Mouse (Mus musculus): ENCODE results near the gene Fam166b. TPM values are rescaled to one million over a fixed set of nuclear protein-coding genes. Genes with fewer than 3 reads are reported as not detected.

Gene Fam166b
- polyA plus RNA-seq, 1 experiment, result not detected

DNA sequence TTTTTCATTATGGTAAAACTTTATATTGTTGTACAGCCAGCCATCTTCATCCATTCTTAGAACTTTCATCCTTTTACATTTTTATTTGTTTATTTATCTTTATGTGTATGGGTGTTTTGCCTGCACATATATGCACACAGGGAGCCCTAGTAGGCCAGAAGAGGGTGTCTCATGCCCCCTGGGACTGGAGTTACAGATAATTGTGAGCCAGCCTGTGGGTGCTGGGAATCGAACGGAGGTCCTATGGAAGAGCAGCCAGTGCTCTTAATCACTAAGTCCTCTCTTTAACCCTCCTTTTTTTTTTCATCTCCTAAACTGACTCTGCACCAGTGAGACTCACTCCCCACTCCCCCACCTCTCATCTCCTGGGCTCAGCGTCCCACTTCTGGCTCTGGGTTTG lies 44.4 kb downstream of the Fam166b start:
- Histone ChIP-seq H3K27ac (ENCODE audit: insufficient read depth, low read depth, low read length) (peak overlapping the region; percentile 91), H3K4me3 (ENCODE audit: insufficient read depth, low read length) (peak overlapping the region; percentile 95), H3K4me1 (ENCODE audit: control insufficient read depth, insufficient read depth, low read length) (peaks cover 12% of the 10 kb centered on the region)
- TF ChIP-seq CTCF (IDR thresholded peaks at IDR 0.05; ENCODE audit: low read depth, low read length) (no peak), POLR2A (IDR thresholded peaks at IDR 0.05; ENCODE audit: borderline replicate concordance, low read depth, low read length) (no peak)

DNA sequence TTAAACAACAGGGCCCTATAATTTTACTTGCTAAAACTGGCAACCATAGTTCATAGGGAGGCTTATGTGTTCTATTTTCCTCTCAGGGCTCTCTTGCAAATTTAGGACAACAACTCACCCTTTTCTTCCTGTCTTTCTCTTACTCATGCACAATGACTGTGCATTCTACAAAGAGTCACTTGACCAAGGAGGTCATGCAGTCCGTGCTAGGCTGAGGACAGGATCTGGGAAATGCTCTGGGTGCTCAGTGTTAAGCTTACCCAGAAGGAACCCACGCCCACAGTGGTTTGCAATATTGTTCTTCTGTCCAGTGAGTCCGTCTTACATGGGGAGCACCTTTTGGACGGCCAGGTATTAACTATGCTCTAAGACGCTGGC lies 44.9 kb downstream of the Fam166b start:
- Histone ChIP-seq H3K27ac (ENCODE audit: insufficient read depth, low read depth, low read length) (peak overlapping the region; percentile 91), H3K4me1 (ENCODE audit: control insufficient read depth, insufficient read depth, low read length) (peaks cover 12% of the 10 kb centered on the region), H3K4me3 (ENCODE audit: insufficient read depth, low read length) (peak overlapping the region; percentile 95)
- TF ChIP-seq POLR2A (IDR thresholded peaks at IDR 0.05; ENCODE audit: borderline replicate concordance, low read depth, low read length) (no peak), CTCF (IDR thresholded peaks at IDR 0.05; ENCODE audit: low read depth, low read length) (no peak)

DNA sequence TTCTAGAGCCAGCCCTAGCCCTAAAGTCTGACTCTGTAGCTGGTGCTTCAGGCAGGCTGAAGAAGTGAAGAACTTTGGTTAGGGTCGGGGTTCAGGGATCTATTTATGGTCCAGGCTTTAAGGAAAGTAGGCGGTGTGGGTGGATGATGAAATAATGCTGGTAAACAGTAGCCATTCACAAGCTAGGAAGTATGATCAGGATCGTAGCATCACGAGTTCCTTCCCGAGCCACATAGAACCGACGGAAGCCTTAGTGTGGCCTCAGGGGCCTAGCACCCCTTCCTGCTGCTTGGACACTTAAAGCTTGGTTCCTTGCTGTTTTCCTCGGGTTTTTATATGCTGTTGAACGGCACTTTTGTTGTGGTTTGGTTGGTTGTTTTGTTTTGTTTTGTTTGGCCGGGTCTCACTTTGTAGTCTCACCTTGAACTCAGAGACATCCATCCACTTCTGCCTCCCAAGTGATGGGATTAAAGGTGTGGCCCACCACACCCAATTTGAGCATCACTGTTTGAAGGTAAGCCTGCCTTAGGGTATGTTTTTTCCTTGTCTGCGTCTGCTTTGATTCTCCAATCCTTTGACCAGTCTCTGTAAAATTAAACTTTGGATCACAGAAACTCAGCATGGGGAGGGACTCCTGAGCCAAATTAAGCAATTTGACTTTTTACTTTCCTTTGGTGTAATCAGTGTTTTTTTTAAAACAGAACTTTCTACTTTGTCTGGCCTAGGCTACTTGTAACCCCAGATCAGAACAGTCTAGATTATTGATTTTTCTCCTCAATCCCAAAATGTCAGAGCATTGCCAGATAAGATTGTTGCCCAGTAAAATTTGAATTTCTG lies 45.5 kb downstream of the Fam166b start:
- Histone ChIP-seq H3K27ac (ENCODE audit: insufficient read depth, low read depth, low read length) (peak overlapping the region; percentile 91), H3K4me1 (ENCODE audit: control insufficient read depth, insufficient read depth, low read length) (peaks cover 12% of the 10 kb centered on the region), H3K4me3 (ENCODE audit: insufficient read depth, low read length) (peak overlapping the region; percentile 95)
- TF ChIP-seq CTCF (IDR thresholded peaks at IDR 0.05; ENCODE audit: low read depth, low read length) (no peak), POLR2A (IDR thresholded peaks at IDR 0.05; ENCODE audit: borderline replicate concordance, low read depth, low read length) (no peak)

GRCm38 (mm10) chr4:43382155-43383020 lies 46.5 kb downstream of the Fam166b start:
- H3K4me3 ChIP-seq (ENCODE audit: insufficient read depth, low read length), result peak overlapping the region; percentile 95
- H3K4me1 ChIP-seq (ENCODE audit: control insufficient read depth, insufficient read depth, low read length), result peaks cover 9% of the 10 kb centered on the region
- TF ChIP-seq CTCF (IDR thresholded peaks at IDR 0.05; ENCODE audit: low read depth, low read length) (no peak), POLR2A (IDR thresholded peaks at IDR 0.05; ENCODE audit: borderline replicate concordance, low read depth, low read length) (no peak)
- peak overlapping the region; percentile 91 for H3K27ac ChIP-seq (ENCODE audit: insufficient read depth, low read depth, low read length)

DNA sequence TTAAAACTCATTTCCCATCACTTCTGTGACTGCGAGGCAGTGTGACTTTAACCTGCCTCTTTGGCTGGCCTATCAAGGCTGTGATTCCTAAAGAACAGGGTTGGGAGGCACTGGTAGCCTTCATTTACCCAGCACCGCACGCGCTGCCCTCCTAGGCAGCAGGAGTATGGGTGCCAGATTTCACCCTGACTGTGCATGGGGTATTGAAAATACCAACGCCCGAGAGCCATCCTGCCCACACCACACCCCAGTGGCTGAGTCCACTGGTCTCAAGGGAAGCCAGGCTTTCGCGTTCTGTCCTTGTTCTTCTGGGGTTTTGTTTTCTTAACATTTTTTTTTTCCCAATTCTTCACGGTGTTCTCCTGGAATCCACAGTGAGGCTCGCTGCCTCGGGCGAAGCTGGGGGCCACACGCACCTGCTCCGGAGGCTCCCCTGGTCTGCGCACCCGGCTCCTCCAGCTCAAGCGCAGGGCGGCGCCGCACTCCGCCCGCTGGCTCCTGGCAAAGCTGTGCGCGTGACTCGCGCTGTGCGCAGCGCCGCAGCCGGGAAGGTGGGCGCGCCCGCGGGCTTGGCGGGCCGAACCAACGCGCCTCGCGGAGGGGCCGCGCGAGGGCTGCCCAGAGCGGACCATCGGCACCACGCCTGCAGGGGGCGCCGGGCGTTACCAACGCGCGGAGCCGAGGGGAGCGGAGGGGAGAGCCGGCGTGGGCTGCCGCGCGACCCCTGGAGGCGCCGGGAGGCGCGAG lies 47.4 kb downstream of the Fam166b start, which contains the start of gene Rusc2:
Gene Rusc2 (plus strand): TSS at position 572 of the 747 bp plus-strand sequence.
- TF ChIP-seq POLR2A (IDR thresholded peaks at IDR 0.05; ENCODE audit: borderline replicate concordance, low read depth, low read length) (peak; percentile 56; the same call in 1 of the 2 replicates), CTCF (IDR thresholded peaks at IDR 0.05; ENCODE audit: low read depth, low read length) (0 out of 2 replicates have a peak, but pooled peaks have one; percentile 3)
- H3K4me1 ChIP-seq (ENCODE audit: control insufficient read depth, insufficient read depth, low read length), result peaks cover 7% of the 10 kb centered on the region
- H3K27ac ChIP-seq (ENCODE audit: insufficient read depth, low read depth, low read length), result peak within 1 kb of the TSS; percentile 91
- peak within 1 kb of the TSS; percentile 95 for H3K4me3 ChIP-seq (ENCODE audit: insufficient read depth, low read length)

DNA sequence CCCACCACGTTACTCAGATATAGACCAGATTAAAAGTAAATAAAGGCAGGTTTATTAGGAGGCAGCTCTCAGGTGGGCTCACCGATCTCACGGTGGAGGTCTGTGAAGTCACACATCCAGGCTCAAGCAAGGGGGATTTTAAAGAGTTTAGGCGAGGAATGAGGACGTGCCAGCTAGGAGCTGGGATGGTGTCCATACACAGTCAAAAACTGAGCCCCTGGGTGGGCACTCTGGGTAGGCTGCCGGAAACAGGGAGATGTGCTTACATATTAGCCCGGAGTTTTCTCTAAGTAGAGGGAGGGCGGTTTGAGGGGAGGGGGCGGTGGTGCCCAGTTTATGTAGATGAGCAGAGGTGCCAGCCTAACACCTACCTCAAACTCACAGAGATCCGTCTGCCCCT lies 48.0 kb downstream of the Fam166b start:
- Histone ChIP-seq H3K4me3 (ENCODE audit: insufficient read depth, low read length) (peak overlapping the region; percentile 95), H3K27ac (ENCODE audit: insufficient read depth, low read depth, low read length) (peak overlapping the region; percentile 91; the same call in 1 of the 2 replicates)

DNA sequence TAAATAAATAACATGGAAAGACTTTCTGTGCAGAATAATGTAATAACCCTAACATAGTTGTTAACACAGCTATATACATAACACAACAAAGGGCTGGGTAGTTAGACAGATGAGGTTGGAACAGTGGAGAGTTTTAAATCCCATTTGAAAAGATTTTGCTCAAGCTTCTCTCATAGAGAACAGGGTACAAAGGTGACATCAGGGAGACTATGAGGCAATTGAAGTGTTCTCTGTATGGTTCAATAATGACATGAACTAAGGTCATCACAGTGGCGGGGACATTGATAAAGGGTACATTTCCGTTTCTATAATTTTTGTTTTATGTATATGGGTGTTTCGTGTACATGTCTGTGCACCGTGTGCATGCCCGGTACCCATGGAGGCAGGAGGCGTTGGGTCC lies 49.3 kb downstream of the Fam166b start:
- TF ChIP-seq CTCF (IDR thresholded peaks at IDR 0.05; ENCODE audit: low read depth, low read length), result no peak
- TF ChIP-seq POLR2A (IDR thresholded peaks at IDR 0.05; ENCODE audit: borderline replicate concordance, low read depth, low read length), result no peak
- Histone ChIP-seq H3K4me1 (ENCODE audit: control insufficient read depth, insufficient read depth, low read length) (no peaks in the 10 kb centered on the region; the same call in 1 of the 2 replicates), H3K27ac (ENCODE audit: insufficient read depth, low read depth, low read length) (no peak overlapping the region), H3K4me3 (ENCODE audit: insufficient read depth, low read length) (no peak overlapping the region)

More for the DNA sequence above, 48.0 kb downstream of the Fam166b start:
- TF ChIP-seq CTCF (IDR thresholded peaks at IDR 0.05; ENCODE audit: low read depth, low read length) (no peak), POLR2A (IDR thresholded peaks at IDR 0.05; ENCODE audit: borderline replicate concordance, low read depth, low read length) (no peak)
- H3K4me1 ChIP-seq (ENCODE audit: control insufficient read depth, insufficient read depth, low read length), result peaks cover 2% of the 10 kb centered on the region; the same call in 1 of the 2 replicates

Other genes starting within 250 kb of the Fam166b start
- gene Atp8b5, start 162.0 kb downstream of the Fam166b start, polyA plus RNA-seq (2012; ENCODE audit: insufficient read depth, insufficient read length, missing spikeins), result not detected in 2 replicates
- gene Rusc2, start 47.2 kb downstream of the Fam166b start, polyA plus RNA-seq (2012; ENCODE audit: insufficient read depth, insufficient read length, missing spikeins), result 40.0 and 44.3 TPM in 2 replicates
- 47.2 and 51.5 TPM in 2 replicates for gene Tesk1, start 12.8 kb upstream of the Fam166b start, polyA plus RNA-seq (2012; ENCODE audit: insufficient read depth, insufficient read length, missing spikeins)
- gene Cd72, start 25.5 kb upstream of the Fam166b start, polyA plus RNA-seq (2012; ENCODE audit: insufficient read depth, insufficient read length, missing spikeins), result 854 and 867 TPM in 2 replicates
- not detected in 2 replicates for gene Sit1, start 54.6 kb upstream of the Fam166b start, polyA plus RNA-seq (2012; ENCODE audit: insufficient read depth, insufficient read length, missing spikeins)
- 33.0 and 39.4 TPM in 2 replicates for gene Ccdc107, start 63.8 kb upstream of the Fam166b start, polyA plus RNA-seq (2012; ENCODE audit: insufficient read depth, insufficient read length, missing spikeins)
- 32.5 and 39.2 TPM in 2 replicates for gene Arhgef39, start 70.6 kb upstream of the Fam166b start, polyA plus RNA-seq (2012; ENCODE audit: insufficient read depth, insufficient read length, missing spikeins)
- 5.7 and 6.0 TPM in 2 replicates for gene Car9, start 77.8 kb upstream of the Fam166b start, polyA plus RNA-seq (2012; ENCODE audit: insufficient read depth, insufficient read length, missing spikeins)
- 7.0 and 8.9 TPM in 2 replicates for gene Tpm2, start 94.6 kb upstream of the Fam166b start, polyA plus RNA-seq (2012; ENCODE audit: insufficient read depth, insufficient read length, missing spikeins)
- 50.7 and 54.0 TPM in 2 replicates for gene Creb3, start 133.2 kb upstream of the Fam166b start, polyA plus RNA-seq (2012; ENCODE audit: insufficient read depth, insufficient read length, missing spikeins)
- 168 and 219 TPM in 2 replicates for gene Tln1, start 133.6 kb upstream of the Fam166b start, polyA plus RNA-seq (2012; ENCODE audit: insufficient read depth, insufficient read length, missing spikeins)
- gene Rgp1, start 149.6 kb upstream of the Fam166b start, polyA plus RNA-seq (2012; ENCODE audit: insufficient read depth, insufficient read length, missing spikeins), result 15.8 and 17.3 TPM in 2 replicates
- gene Gba2, start 149.7 kb upstream of the Fam166b start, polyA plus RNA-seq (2012; ENCODE audit: insufficient read depth, insufficient read length, missing spikeins), result 9.6 and 11.3 TPM in 2 replicates
- gene Msmp, start 155.4 kb upstream of the Fam166b start, polyA plus RNA-seq (2012; ENCODE audit: insufficient read depth, insufficient read length, missing spikeins), result not detected in 2 replicates
- 0.44 TPM in 1 of 2 replicates, not detected in the other for gene Npr2, start 202.8 kb upstream of the Fam166b start, polyA plus RNA-seq (2012; ENCODE audit: insufficient read depth, insufficient read length, missing spikeins)
- not detected in 2 replicates for gene Spag8, start 224.5 kb upstream of the Fam166b start, polyA plus RNA-seq (2012; ENCODE audit: insufficient read depth, insufficient read length, missing spikeins)
- 32.7 and 33.1 TPM in 2 replicates for gene Hint2, start 227.3 kb upstream of the Fam166b start, polyA plus RNA-seq (2012; ENCODE audit: insufficient read depth, insufficient read length, missing spikeins)
- gene Tmem8b, start 239.8 kb upstream of the Fam166b start, polyA plus RNA-seq (2012; ENCODE audit: insufficient read depth, insufficient read length, missing spikeins), result 1.9 and 2.4 TPM in 2 replicates
- gene Fam221b, start 240.0 kb upstream of the Fam166b start, polyA plus RNA-seq (2012; ENCODE audit: insufficient read depth, insufficient read length, missing spikeins), result 0.15 and 0.21 TPM in 2 replicates